Mouse (Mus musculus) heart, embryonic 13.5 days (tissue): ENCODE measurements around the gene Gpr15. TPM values are rescaled to one million over a fixed set of nuclear protein-coding genes. Genes with fewer than 3 reads are reported as not detected.

ENCODE experiments used
- ATAC-seq: fragments of 200-750 bp; cut with Nextera tagmentation; 2 replicates; pipeline ENCODE4 v1.8.0; 2017; ENCODE audit warnings: moderate TSS enrichment; ENCODE audit not compliant: insufficient number of reproducible peaks, low FRiP score, low TSS enrichment; ENCODE audit errors: extremely low read depth
- H3K27ac ChIP-seq: fragments of 300-500 bp; sonication (generic); replicated peaks from 2 replicates; pipeline ENCODE4 v1.5.1; 2015; ENCODE audit warnings: moderate library complexity, mild to moderate bottlenecking, inconsistent platforms
- H3K27me3 ChIP-seq: fragments of 300-500 bp; sonication (generic); replicated peaks from 2 replicates; pipeline ENCODE4 v1.6.1; 2015; ENCODE audit warnings: mild to moderate bottlenecking, inconsistent platforms
- H3K36me3 ChIP-seq: fragments of 300-500 bp; sonication (generic); 2 replicates; pipeline ENCODE4 v1.6.1; 2015; ENCODE audit warnings: mild to moderate bottlenecking, inconsistent platforms
- H3K4me1 ChIP-seq: fragments of 300-500 bp; sonication (generic); 2 replicates; pipeline ENCODE4 v1.6.1; 2015; ENCODE audit warnings: inconsistent platforms
- H3K4me2 ChIP-seq: fragments of 300-500 bp; sonication (generic); 2 replicates; pipeline ENCODE4 v1.6.1; 2015; ENCODE audit warnings: inconsistent platforms, mild to moderate bottlenecking, moderate library complexity
- H3K4me3 ChIP-seq: fragments of 300-500 bp; sonication (generic); 2 replicates; pipeline ENCODE4 v1.5.1; 2015; ENCODE audit warnings: moderate library complexity, mild to moderate bottlenecking, inconsistent platforms
- H3K9ac ChIP-seq: fragments of 300-500 bp; sonication (generic); 2 replicates; pipeline ENCODE4 v1.6.1; 2015; ENCODE audit warnings: inconsistent platforms, mild to moderate bottlenecking, moderate library complexity
- H3K9me3 ChIP-seq: fragments of 300-500 bp; sonication (generic); 2 replicates; pipeline ENCODE4 v1.6.1; 2016; ENCODE audit warnings: inconsistent platforms
- WGBS: fragments of 180-500 bp; shearing (Covaris S2); methylation state at CpG from one replicate; pipeline ENCODE4 v1.1.7; 2015; ENCODE audit warnings: mixed read lengths; 5-methylcytosine and 5-hydroxymethylcytosine counted together
- polyA plus RNA-seq: library from polyadenylated mRNA; unstranded; fragments of >200 nt; fragmentation: Nextera tagmentation; extraction: Ambion mirVana; gene quantifications from 2 replicates; pipeline ENCODE4 v1.2.1, GENCODE M21; 2015

The Gpr15 gene
- polyA plus RNA-seq, 1 experiment from 2014 or later = not detected

DNA sequence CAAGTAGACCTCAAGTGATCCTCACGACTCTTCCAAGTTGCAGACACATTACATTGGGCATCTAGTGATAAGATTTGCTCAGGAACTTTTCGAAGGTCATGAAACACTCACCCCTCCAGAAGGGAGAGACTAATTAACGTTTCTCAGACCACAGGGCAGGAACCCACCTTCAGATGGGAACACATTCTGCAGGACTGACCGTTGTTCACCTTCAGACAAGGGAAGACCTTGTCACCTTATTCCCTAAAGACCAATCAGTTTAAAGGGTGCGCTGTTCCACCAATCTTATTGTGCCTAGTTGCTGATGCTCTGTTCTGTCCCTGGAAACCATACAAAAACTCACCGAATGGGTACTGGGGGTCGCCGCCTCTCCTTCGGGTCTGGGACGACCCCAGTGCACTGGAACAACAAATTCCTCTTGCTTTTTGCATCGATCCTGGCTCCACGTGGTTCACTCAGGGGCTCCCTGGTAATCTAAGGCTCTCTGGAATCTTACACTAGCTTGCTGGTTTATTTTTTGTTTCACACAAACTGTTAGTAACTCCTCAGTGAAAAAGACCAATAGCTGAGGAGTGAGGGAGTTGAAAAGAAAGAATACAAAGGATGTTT lies 17.9 kb downstream of the Gpr15 start:
- H3K27me3 ChIP-seq = no peaks in the 10 kb centered on the region
- H3K4me1 ChIP-seq = peaks cover 25% of the 10 kb centered on the region
- no peaks in the 10 kb centered on the region for H3K36me3 ChIP-seq
- H3K9me3 ChIP-seq = no peaks in the 10 kb centered on the region
- H3K4me2 ChIP-seq = no peak overlapping the region
- H3K9ac ChIP-seq = no peak overlapping the region
- no peak overlapping the region for H3K4me3 ChIP-seq
- H3K27ac ChIP-seq = no peak overlapping the region
- no peak for ATAC-seq
- WGBS = 73% methylated on average over 12 of the region's 12 CpGs

DNA sequence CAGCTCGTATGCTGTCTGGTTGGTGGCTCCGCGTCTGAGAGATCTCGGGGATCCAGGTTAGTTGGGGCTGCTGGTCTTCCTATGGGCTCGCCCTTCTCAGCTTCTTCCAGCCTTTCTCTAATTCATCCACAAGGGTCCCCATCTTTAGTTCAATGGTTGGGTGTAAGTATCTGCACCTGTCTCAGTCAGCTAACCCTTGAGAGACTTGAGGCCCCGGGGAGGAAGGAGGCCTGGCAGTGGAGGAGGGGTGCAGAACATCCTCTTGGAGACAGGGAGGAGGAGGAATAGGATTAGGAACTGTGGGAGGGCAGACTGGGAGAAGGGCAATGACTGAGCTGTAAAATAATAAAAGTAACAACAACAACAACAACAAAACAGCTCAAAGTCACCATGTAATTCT lies 18.7 kb downstream of the Gpr15 start:
- 75% methylated on average over 6 of the region's 6 CpGs for WGBS
- peaks cover 25% of the 10 kb centered on the region for H3K4me1 ChIP-seq
- no peak overlapping the region for H3K4me2 ChIP-seq

DNA sequence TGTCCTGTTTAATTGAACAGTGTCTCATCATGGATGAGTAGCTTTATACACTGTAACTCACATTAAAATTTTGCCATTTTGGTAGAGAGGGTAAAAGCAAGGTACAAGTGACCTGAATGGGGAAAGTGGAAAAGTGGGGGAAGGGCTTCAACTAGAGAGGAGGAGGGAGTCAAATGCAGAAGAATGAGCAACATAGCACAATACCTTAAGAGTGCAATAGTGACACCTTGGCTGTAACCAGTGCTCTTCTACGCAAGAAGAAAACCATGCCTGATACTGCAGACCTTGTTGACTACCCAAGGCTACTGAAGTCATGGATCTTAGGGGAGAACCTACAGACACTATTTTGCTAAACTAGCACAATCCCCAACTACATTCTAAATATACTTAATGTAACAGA lies 21.6 kb downstream of the Gpr15 start:
- no peak overlapping the region for H3K4me2 ChIP-seq
- H3K27ac ChIP-seq = no peak overlapping the region
- no peaks in the 10 kb centered on the region for H3K36me3 ChIP-seq
- 88% methylated on average over 1 of the region's 1 CpGs for WGBS
- H3K9ac ChIP-seq = no peak overlapping the region
- no peak for ATAC-seq
- H3K4me1 ChIP-seq = peaks cover 6% of the 10 kb centered on the region; the same call in 1 of the 2 replicates
- no peaks in the 10 kb centered on the region for H3K27me3 ChIP-seq
- no peaks in the 10 kb centered on the region for H3K9me3 ChIP-seq
- H3K4me3 ChIP-seq = no peak overlapping the region

More for the DNA sequence above, 18.7 kb downstream of the Gpr15 start:
- Histone ChIP-seq H3K9ac (no peak overlapping the region), H3K27me3 (no peaks in the 10 kb centered on the region), H3K27ac (no peak overlapping the region), H3K4me3 (no peak overlapping the region), H3K9me3 (no peaks in the 10 kb centered on the region), H3K36me3 (no peaks in the 10 kb centered on the region)
- no peak for ATAC-seq

DNA sequence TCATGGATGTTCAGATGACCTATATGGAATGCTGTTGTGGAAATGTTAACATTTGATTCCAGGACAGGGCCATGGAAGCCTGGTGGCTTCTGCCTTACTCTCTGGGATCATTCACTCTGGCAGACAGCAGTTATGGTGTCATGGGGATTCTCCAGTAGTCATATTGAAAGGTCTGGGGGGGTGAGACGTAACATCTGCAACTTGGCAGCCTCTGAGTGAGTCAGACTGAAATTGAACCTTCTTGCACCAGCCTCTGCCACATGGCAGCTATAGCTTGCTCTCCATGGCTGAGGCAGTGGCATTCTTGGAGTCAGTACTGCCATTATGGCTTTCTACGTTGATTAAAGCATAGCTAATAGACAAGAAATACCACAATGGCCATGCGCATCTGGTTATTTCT lies 22.1 kb downstream of the Gpr15 start:
- peaks cover 4% of the 10 kb centered on the region; the same call in 1 of the 2 replicates for H3K4me1 ChIP-seq
- WGBS = 79% methylated on average over 3 of the region's 3 CpGs
- H3K9ac ChIP-seq = no peak overlapping the region
- H3K4me3 ChIP-seq = no peak overlapping the region
- no peaks in the 10 kb centered on the region for H3K27me3 ChIP-seq
- H3K9me3 ChIP-seq = no peaks in the 10 kb centered on the region
- H3K27ac ChIP-seq = no peak overlapping the region
- no peak overlapping the region for H3K4me2 ChIP-seq
- no peak for ATAC-seq
- H3K36me3 ChIP-seq = no peaks in the 10 kb centered on the region

DNA sequence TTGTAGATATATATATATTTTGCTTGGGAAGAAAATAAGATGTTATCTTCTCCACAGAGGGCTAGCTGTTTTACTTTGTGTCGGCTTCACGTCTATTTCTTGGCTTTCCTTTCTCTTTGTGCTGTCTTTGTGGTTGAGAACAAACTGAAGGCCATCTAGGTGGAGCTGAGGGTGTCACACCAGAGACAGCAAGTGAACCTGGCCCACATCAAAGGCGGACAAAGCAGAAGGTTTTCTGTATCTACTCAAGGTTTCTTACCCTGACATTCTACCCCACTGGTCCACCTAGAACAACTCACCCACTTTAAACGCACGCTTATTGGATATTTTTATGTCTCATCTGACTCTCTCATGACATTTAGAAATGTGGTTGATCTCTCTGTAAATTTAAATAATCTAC lies 24.8 kb downstream of the Gpr15 start:
- WGBS = 86% methylated on average over 5 of the region's 5 CpGs
- no peak overlapping the region for H3K27ac ChIP-seq
- H3K9ac ChIP-seq = no peak overlapping the region
- no peaks in the 10 kb centered on the region for H3K27me3 ChIP-seq
- H3K9me3 ChIP-seq = no peaks in the 10 kb centered on the region
- no peak for ATAC-seq
- no peaks in the 10 kb centered on the region for H3K36me3 ChIP-seq
- no peak overlapping the region for H3K4me2 ChIP-seq
- H3K4me1 ChIP-seq = no peaks in the 10 kb centered on the region
- no peak overlapping the region for H3K4me3 ChIP-seq

DNA sequence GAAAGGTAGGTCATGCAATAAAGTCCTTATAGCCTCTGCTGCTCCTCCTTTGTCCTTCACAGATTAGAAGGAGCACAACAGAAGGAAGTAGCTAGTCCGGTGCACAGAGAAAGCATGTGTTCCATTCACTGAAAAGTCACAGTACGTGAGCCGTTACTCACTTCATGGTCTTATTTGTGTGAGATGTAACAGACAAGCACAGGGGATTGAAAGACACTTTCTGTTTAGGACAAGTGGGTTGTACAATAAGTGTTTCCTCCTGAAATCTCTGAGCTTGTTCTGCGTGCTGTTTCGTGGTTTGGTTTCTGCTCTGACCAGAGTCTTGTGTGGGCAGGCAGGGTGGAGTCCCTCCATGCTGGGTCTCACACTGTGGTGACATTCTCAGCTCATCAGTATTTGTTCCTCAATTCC lies 28.5 kb downstream of the Gpr15 start:
- Histone ChIP-seq H3K4me3 (no peak overlapping the region), H3K27me3 (no peaks in the 10 kb centered on the region), H3K36me3 (no peaks in the 10 kb centered on the region), H3K4me1 (peaks cover 7% of the 10 kb centered on the region; the same call in 1 of the 2 replicates), H3K4me2 (no peak overlapping the region), H3K27ac (no peak overlapping the region), H3K9ac (no peak overlapping the region), H3K9me3 (no peaks in the 10 kb centered on the region)
- 78% methylated on average over 5 of the region's 5 CpGs for WGBS
- ATAC-seq = no peak

DNA sequence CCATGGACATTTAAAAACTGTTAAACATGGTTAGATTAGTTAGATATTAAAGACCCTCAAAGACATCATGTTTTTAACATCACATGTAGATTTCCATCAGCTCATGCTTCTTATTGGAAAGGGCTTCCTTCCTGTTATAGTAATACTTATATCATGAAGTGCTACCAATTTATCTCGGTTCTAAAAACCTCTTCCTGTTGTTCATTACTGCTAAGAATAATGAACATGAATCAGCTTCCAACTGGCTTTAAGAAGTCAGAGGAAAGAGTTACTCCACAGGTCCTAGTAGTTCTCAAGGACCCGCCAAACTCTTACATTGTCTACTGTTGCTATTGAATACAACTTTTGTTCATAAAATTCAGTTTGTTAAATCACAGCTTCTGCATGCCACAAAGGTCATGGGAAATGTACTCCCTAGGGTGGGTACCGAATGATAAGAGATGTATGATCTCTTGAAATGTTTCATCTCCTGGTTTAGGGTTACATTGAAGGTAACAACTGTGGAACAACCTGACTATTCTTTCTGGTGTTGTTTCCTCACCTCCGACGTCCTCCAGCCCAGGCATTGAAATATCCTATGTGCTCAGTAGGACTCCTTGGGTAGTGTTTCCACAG lies 29.2 kb downstream of the Gpr15 start:
- Histone ChIP-seq H3K27me3 (no peaks in the 10 kb centered on the region), H3K27ac (no peak overlapping the region), H3K36me3 (no peaks in the 10 kb centered on the region), H3K9me3 (no peaks in the 10 kb centered on the region), H3K4me2 (no peak overlapping the region), H3K4me3 (no peak overlapping the region), H3K9ac (no peak overlapping the region), H3K4me1 (peaks cover 8% of the 10 kb centered on the region; the same call in 1 of the 2 replicates)
- no peak for ATAC-seq
- 69% methylated on average over 5 of the region's 5 CpGs for WGBS

DNA sequence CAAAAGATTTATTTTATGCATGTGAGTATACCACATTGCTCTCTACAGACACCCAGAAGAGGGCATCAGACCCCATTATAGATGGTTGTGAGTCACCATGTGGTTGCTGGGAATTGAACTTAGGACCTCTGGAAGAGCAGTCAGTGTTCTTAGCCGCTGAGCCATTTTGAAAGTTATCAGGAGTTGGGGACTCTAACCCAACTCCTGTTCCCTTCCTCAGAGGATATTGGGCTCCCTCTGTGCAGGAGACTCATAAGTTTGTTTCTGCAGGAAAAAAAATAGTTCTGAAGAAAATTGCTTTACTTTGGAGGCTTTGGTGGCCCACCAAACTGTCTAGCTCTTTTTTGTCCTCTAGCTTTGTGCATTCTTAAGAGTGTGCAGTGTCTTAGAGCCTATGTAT lies 30.3 kb downstream of the Gpr15 start:
- WGBS = 92% methylated on average over 1 of the region's 1 CpGs
- H3K27me3 ChIP-seq = no peaks in the 10 kb centered on the region

DNA sequence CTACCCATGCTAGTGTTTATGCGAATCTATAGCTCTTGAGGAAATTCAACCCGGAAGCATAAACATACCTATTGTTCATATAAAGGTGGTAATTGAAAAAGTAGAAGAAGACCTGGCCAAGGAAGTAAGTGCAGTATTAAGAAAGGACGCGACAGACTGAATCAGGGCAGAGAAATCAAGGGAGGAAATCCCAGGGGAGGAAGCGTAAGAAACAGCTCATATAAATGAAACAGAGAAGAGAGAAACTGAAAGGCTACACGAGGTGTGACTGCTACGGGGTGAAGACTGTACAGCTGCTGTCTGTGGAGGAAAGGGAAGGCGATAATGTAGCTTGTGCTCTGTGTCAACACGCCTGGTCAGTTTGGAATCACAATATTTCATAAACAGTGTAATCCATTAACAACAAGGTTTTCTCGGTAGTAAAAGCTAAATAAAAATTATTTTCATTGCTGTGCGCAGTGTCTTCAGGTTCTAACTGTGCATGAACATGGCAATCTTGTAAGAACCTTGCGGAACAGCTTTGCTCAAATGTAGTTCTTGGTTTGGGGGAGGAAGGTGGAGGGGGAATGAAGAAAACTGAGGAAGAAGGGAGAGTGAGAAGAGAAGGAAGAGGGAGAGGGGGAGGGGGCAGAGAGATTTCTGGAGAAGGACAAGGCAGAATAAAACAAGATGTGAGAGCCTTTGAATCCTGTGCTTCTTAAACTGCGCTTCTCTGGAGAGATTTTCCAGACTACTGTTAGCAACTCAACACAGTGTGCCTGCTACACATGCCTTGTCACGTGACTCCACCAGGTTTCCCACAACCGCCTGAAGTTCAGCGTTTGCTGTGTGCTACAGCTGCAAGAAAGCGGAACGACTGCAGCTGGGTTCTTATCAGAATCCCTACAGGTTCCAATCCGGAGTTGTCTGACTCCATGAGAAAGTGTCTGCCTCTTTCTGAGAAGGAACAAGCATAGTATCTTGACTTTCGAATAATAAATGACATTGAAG lies 33.0 kb downstream of the Gpr15 start:
- no peak for ATAC-seq
- Histone ChIP-seq H3K9me3 (no peaks in the 10 kb centered on the region), H3K4me1 (peaks cover 8% of the 10 kb centered on the region; the same call in 1 of the 2 replicates), H3K36me3 (peaks cover 9% of the 10 kb centered on the region), H3K27ac (peak overlapping the region; percentile 20; the same call in 1 of the 2 replicates), H3K9ac (no peak overlapping the region; the same call in none of the 2 replicates), H3K27me3 (no peaks in the 10 kb centered on the region), H3K4me3 (peak overlapping the region; percentile 23; the same call in 1 of the 2 replicates), H3K4me2 (peak overlapping the region; percentile 56)
- 48% methylated on average over 20 of the region's 20 CpGs for WGBS

More for the DNA sequence above, 30.3 kb downstream of the Gpr15 start:
- Histone ChIP-seq H3K4me2 (no peak overlapping the region), H3K36me3 (no peaks in the 10 kb centered on the region), H3K4me1 (peaks cover 8% of the 10 kb centered on the region; the same call in 1 of the 2 replicates), H3K27ac (no peak overlapping the region), H3K4me3 (no peak overlapping the region), H3K9me3 (no peaks in the 10 kb centered on the region), H3K9ac (no peak overlapping the region)
- no peak for ATAC-seq

DNA sequence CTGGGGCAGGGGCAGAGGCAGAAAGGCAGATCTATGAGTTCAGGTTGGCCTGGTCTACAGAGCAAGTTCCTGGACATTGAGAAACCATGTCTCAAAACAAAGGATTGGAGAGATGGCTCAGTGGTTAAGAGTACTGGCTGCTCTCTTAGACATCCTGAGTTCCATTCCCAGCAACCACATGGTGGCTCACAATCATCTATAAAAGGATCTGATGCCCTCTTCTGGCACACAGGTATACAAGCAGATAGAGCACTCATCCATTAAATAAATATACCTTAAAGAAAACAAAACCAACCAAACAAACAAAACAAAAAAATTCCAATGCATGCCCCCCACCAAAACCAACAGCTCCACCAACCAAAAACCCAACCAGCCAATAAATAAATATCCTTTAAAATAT lies 34.3 kb downstream of the Gpr15 start:
- Histone ChIP-seq H3K9ac (no peak overlapping the region), H3K36me3 (peaks cover 14% of the 10 kb centered on the region), H3K27me3 (no peaks in the 10 kb centered on the region), H3K4me3 (no peak overlapping the region), H3K4me2 (no peak overlapping the region), H3K27ac (no peak overlapping the region), H3K4me1 (peaks cover 8% of the 10 kb centered on the region; the same call in 1 of the 2 replicates), H3K9me3 (no peaks in the 10 kb centered on the region)
- no peak for ATAC-seq

DNA sequence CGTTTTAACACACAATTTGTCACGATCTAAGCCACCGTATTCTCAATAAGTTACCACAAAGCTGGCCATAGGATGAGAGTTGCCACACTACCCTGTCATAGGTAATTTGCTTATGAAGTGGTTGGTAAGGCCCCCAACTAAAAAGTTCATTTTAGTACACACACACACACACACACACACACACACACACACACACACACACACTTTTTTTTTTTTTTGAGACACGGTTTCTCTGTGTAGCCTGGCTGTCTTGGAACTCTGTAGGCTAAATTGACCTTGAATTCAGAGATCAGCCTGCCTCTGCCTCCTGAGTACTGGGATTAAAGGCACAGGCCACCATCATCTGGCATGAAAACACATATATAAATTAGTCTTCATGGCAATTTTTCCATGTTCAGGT lies 35.0 kb downstream of the Gpr15 start:
- Histone ChIP-seq H3K27me3 (no peaks in the 10 kb centered on the region), H3K9ac (no peak overlapping the region)
- 84% methylated on average over 4 of the region's 4 CpGs for WGBS

More for the DNA sequence above, 35.0 kb downstream of the Gpr15 start:
- Histone ChIP-seq H3K4me3 (no peak overlapping the region), H3K4me2 (no peak overlapping the region), H3K9me3 (no peaks in the 10 kb centered on the region), H3K4me1 (peaks cover 10% of the 10 kb centered on the region), H3K36me3 (peaks cover 14% of the 10 kb centered on the region), H3K27ac (no peak overlapping the region)
- ATAC-seq = no peak
